Mouse (Mus musculus): ENCODE measurements at regions not wholly inside any gene's neighbourhood (a gene's known extent, or its start where the extent isn't known, plus 50 kb on each side); places are given as distances from the start of the nearest gene placed in this dataset.
"Not testable (repeated sequence)": the region's sequence is repeated elsewhere in the genome, so short reads cannot be mapped to it uniquely, and the experiment has no call there.

DNA sequence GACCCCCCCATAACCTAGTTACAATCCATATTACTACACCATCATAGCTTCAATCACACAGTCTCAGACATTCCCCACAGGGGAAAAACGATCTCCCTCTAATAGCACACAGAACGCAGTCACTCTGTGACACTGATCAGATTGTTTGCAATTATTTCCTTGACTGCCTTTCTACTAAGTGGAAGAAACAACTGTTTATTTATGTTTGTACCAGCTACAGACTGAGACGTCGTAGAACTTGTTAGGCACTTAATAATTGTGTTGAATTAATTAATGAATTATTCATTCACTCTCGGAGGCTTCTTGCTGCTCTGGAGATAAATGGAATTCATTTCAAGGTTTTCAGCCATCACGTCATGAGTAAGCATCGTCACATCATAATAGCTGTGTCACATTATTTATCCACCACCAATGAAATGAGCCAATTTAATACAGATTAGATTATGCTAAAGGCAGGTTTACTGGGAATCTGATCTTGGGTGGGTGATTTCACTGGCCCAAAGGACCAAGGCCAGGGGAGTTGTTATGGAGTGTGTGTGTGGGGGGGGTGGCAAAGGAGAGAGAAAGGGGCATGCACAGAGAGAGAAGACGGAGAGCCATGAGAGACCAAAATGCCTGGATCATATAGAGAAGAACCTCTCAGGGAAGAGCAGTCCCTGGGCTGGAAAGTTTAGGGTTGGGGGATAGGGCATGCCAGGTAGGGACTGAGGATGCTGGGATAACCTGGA is 355.7 kb upstream of the Zwint start:
- Histone ChIP-seq H3K9me3 (ENCODE audit: control insufficient read depth, low read length) (no peaks in the 10 kb centered on the region), H3K4me1 (replicated peaks; ENCODE audit: control insufficient read depth, insufficient read depth, low read length) (no peaks in the 10 kb centered on the region), H3K27ac (ENCODE audit: low read length) (no peak overlapping the region), H3K4me2 (ENCODE audit: low read depth, low read length) (no peak overlapping the region), H3K27me3 (ENCODE audit: control insufficient read depth, insufficient read depth, low read depth, low read length) (no peaks in the 10 kb centered on the region), H3K9ac (ENCODE audit: low read length) (no peak overlapping the region), H3K4me3 (ENCODE audit: low read length) (no peak overlapping the region), H3K36me3 (ENCODE audit: control insufficient read depth, insufficient read depth, low read length) (no peaks in the 10 kb centered on the region)
- WGBS: 57% methylated on average over 8 of the region's 8 CpGs
- no peak for ATAC-seq (ENCODE audit: low read depth)

DNA sequence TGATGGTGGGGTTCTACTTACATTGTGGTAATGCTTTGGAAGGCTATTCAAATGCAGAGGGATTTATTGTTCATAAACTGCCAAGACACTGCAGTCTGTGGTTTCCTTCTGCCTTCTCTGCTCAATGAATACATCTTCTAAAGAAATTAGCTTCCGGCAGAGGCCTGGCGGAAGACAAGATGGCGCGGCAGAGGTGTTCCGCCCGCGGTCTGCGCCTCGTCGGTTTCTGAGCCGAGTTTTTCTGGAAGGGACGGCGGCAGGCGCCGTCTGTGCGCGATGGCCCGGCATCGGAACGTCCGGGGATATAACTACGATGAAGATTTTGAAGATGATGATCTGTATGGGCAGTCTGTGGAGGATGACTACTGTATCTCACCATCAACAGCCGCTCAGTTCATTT is 345.6 kb upstream of the Zwint start:
- not testable (repeated sequence) for H3K27ac ChIP-seq (ENCODE audit: low read length); H3K9ac ChIP-seq (ENCODE audit: low read length); ATAC-seq (ENCODE audit: low read depth); H3K27me3 ChIP-seq (ENCODE audit: control insufficient read depth, insufficient read depth, low read depth, low read length); H3K4me3 ChIP-seq (ENCODE audit: low read length); H3K36me3 ChIP-seq (ENCODE audit: control insufficient read depth, insufficient read depth, low read length); H3K4me2 ChIP-seq (ENCODE audit: low read depth, low read length); H3K9me3 ChIP-seq (ENCODE audit: control insufficient read depth, low read length); H3K4me1 ChIP-seq (replicated peaks; ENCODE audit: control insufficient read depth, insufficient read depth, low read length)
- WGBS: 94% methylated on average over 22 of the region's 23 CpGs

DNA sequence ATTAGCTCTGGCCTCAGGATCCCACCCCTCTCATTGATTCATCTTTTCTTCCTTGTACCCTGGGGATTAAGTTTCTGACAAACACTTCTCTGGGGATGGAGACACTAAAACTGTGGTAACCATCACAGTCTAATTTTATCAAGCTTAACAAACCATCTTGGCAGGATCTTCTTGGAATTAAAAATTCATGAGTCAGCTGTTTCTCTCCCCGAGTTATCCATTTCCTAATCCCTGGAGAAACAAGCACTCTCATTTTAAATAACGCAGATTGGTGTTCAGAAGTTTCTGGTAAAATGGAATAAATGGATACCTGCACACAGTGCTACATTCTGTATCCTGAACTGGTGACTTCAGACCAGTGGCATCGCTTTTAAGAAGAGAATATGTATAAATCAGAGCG is 336.3 kb upstream of the Zwint start:
- Histone ChIP-seq H3K4me3 (ENCODE audit: low read length) (no peak overlapping the region), H3K4me2 (ENCODE audit: low read depth, low read length) (no peak overlapping the region)
- WGBS: 74% methylated on average over 4 of the region's 4 CpGs

DNA sequence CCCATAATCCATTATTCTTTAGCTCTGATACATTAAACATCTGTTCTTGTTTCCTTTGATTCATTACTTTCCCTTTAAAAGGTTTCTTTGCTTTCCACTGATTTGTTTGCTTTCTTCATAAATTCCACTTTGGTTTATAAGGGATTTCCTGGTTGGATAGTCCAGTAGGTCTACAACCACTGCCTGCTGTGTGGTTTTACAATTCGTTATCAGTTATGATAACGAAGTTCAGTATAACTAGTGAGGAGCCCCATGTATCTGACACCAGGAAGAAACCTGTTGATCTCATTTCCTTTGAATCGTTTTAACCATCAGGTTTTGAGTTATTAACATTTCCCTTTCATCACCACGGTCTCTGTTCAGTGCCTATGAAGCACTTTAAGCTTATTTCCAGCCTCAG is 334.3 kb upstream of the Zwint start:
- no peak overlapping the region for H3K27ac ChIP-seq (ENCODE audit: low read length)
- H3K4me3 ChIP-seq (ENCODE audit: low read length): no peak overlapping the region
- H3K9me3 ChIP-seq (ENCODE audit: control insufficient read depth, low read length): no peaks in the 10 kb centered on the region
- H3K4me2 ChIP-seq (ENCODE audit: low read depth, low read length): no peak overlapping the region
- no peaks in the 10 kb centered on the region for H3K4me1 ChIP-seq (replicated peaks; ENCODE audit: control insufficient read depth, insufficient read depth, low read length)
- WGBS: 62% methylated on average over 4 of the region's 4 CpGs
- H3K27me3 ChIP-seq (ENCODE audit: control insufficient read depth, insufficient read depth, low read depth, low read length): no peaks in the 10 kb centered on the region
- H3K36me3 ChIP-seq (ENCODE audit: control insufficient read depth, insufficient read depth, low read length): no peaks in the 10 kb centered on the region
- no peak overlapping the region for H3K9ac ChIP-seq (ENCODE audit: low read length)
- no peak for ATAC-seq (ENCODE audit: low read depth)

More for the DNA sequence above, 336.3 kb upstream of the Zwint start:
- Histone ChIP-seq H3K9ac (ENCODE audit: low read length) (no peak overlapping the region), H3K27me3 (ENCODE audit: control insufficient read depth, insufficient read depth, low read depth, low read length) (no peaks in the 10 kb centered on the region), H3K27ac (ENCODE audit: low read length) (no peak overlapping the region), H3K4me1 (replicated peaks; ENCODE audit: control insufficient read depth, insufficient read depth, low read length) (no peaks in the 10 kb centered on the region), H3K36me3 (ENCODE audit: control insufficient read depth, insufficient read depth, low read length) (no peaks in the 10 kb centered on the region), H3K9me3 (ENCODE audit: control insufficient read depth, low read length) (no peaks in the 10 kb centered on the region)
- no peak for ATAC-seq (ENCODE audit: low read depth)

- H3K4me3 ChIP-seq (ENCODE audit: low read length): no peak overlapping the region
- H3K9me3 ChIP-seq (ENCODE audit: control insufficient read depth, low read length): no peaks in the 10 kb centered on the region
- no peaks in the 10 kb centered on the region for H3K4me1 ChIP-seq (replicated peaks; ENCODE audit: control insufficient read depth, insufficient read depth, low read length)
- no peak overlapping the region for H3K9ac ChIP-seq (ENCODE audit: low read length)
- no peak overlapping the region for H3K4me2 ChIP-seq (ENCODE audit: low read depth, low read length)
- no peaks in the 10 kb centered on the region for H3K27me3 ChIP-seq (ENCODE audit: control insufficient read depth, insufficient read depth, low read depth, low read length)
- H3K36me3 ChIP-seq (ENCODE audit: control insufficient read depth, insufficient read depth, low read length): no peaks in the 10 kb centered on the region
- ATAC-seq (ENCODE audit: low read depth): no peak
- H3K27ac ChIP-seq (ENCODE audit: low read length): no peak overlapping the region
- WGBS: 75% methylated on average over 4 of the region's 4 CpGs
These were observed 328.0 kb upstream of the Zwint start for GRCm38 (mm10) chr10:72326624-72327023.

- 74% methylated on average over 5 of the region's 5 CpGs for WGBS
- H3K9me3 ChIP-seq (ENCODE audit: control insufficient read depth, low read length): no peaks in the 10 kb centered on the region
- H3K27me3 ChIP-seq (ENCODE audit: control insufficient read depth, insufficient read depth, low read depth, low read length): no peaks in the 10 kb centered on the region
- H3K4me3 ChIP-seq (ENCODE audit: low read length): no peak overlapping the region
- no peak for ATAC-seq (ENCODE audit: low read depth)
- H3K9ac ChIP-seq (ENCODE audit: low read length): no peak overlapping the region
- no peaks in the 10 kb centered on the region for H3K36me3 ChIP-seq (ENCODE audit: control insufficient read depth, insufficient read depth, low read length)
- no peak overlapping the region for H3K4me2 ChIP-seq (ENCODE audit: low read depth, low read length)
- no peaks in the 10 kb centered on the region for H3K4me1 ChIP-seq (replicated peaks; ENCODE audit: control insufficient read depth, insufficient read depth, low read length)
- H3K27ac ChIP-seq (ENCODE audit: low read length): no peak overlapping the region
These were observed 307.4 kb upstream of the Zwint start for GRCm38 (mm10) chr10:72347253-72347652.

GRCm38 (mm10) chr10:72347949-72348663 is 306.5 kb upstream of the Zwint start:
- H3K4me3 ChIP-seq (ENCODE audit: low read length): no peak overlapping the region
- 81% methylated on average over 2 of the region's 2 CpGs for WGBS
- no peak overlapping the region for H3K27ac ChIP-seq (ENCODE audit: low read length)
- H3K4me1 ChIP-seq (replicated peaks; ENCODE audit: control insufficient read depth, insufficient read depth, low read length): no peaks in the 10 kb centered on the region
- H3K9ac ChIP-seq (ENCODE audit: low read length): no peak overlapping the region
- no peak overlapping the region for H3K4me2 ChIP-seq (ENCODE audit: low read depth, low read length)
- no peak for ATAC-seq (ENCODE audit: low read depth)
- no peaks in the 10 kb centered on the region for H3K36me3 ChIP-seq (ENCODE audit: control insufficient read depth, insufficient read depth, low read length)
- H3K9me3 ChIP-seq (ENCODE audit: control insufficient read depth, low read length): no peaks in the 10 kb centered on the region
- H3K27me3 ChIP-seq (ENCODE audit: control insufficient read depth, insufficient read depth, low read depth, low read length): no peaks in the 10 kb centered on the region

DNA sequence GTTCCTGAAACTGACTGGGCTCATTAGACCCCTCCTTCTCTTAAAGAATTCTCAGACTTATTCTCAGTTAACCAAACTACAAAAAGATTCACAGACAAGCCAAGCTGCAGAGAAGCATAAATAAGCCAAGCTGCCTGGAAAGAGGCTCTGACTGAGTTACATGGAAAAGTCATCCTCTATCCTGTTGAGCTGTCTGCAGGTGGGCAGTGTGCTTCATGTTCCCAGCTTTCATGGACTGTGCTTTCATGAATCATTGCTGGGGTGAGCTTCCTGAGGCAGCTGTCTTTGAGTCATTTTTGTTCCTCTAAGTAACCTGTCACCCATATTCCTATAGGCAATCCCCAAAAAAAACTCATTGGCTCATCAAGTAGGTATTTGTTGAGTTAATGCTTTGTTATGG is 301.8 kb upstream of the Zwint start:
- no peaks in the 10 kb centered on the region for H3K4me1 ChIP-seq (replicated peaks; ENCODE audit: control insufficient read depth, insufficient read depth, low read length)
- H3K9me3 ChIP-seq (ENCODE audit: control insufficient read depth, low read length): no peaks in the 10 kb centered on the region
- no peak overlapping the region for H3K9ac ChIP-seq (ENCODE audit: low read length)
- H3K4me3 ChIP-seq (ENCODE audit: low read length): no peak overlapping the region
- no peak overlapping the region for H3K27ac ChIP-seq (ENCODE audit: low read length)
- no peaks in the 10 kb centered on the region for H3K27me3 ChIP-seq (ENCODE audit: control insufficient read depth, insufficient read depth, low read depth, low read length)
- H3K36me3 ChIP-seq (ENCODE audit: control insufficient read depth, insufficient read depth, low read length): no peaks in the 10 kb centered on the region
- no peak for ATAC-seq (ENCODE audit: low read depth)
- no peak overlapping the region for H3K4me2 ChIP-seq (ENCODE audit: low read depth, low read length)

DNA sequence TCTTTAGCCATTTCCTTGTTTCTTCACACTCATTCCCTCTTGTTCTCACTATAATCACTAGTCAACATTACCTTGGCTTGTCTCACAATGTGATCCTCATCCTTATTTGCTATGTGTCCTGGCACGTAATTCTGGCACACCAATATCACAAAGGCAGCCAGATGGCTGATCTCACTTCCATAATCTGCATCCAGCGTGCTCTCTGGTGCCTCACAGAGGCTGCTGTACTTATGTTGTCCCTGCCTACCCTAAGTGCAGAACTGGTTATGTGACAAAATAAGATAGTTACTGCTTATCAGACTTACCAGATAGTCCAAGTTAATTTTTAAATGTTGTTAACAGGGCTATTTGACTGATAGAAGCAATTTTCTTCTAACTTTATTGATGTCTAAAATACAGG is 301.1 kb upstream of the Zwint start:
- 58% methylated on average over 2 of the region's 2 CpGs for WGBS
- ATAC-seq (ENCODE audit: low read depth): no peak
- no peak overlapping the region for H3K27ac ChIP-seq (ENCODE audit: low read length)

More for the DNA sequence above, 301.1 kb upstream of the Zwint start:
- H3K4me1 ChIP-seq (replicated peaks; ENCODE audit: control insufficient read depth, insufficient read depth, low read length): no peaks in the 10 kb centered on the region
- H3K4me2 ChIP-seq (ENCODE audit: low read depth, low read length): no peak overlapping the region
- H3K9me3 ChIP-seq (ENCODE audit: control insufficient read depth, low read length): no peaks in the 10 kb centered on the region
- H3K9ac ChIP-seq (ENCODE audit: low read length): no peak overlapping the region
- H3K4me3 ChIP-seq (ENCODE audit: low read length): no peak overlapping the region
- no peaks in the 10 kb centered on the region for H3K27me3 ChIP-seq (ENCODE audit: control insufficient read depth, insufficient read depth, low read depth, low read length)
- no peaks in the 10 kb centered on the region for H3K36me3 ChIP-seq (ENCODE audit: control insufficient read depth, insufficient read depth, low read length)

Data from lung, embryonic 16.5 days (tissue).